Mouse (Mus musculus): ENCODE measurements around the gene Gm10721. TPM values are rescaled to one million over a fixed set of nuclear protein-coding genes. Genes with fewer than 3 reads are reported as not detected.
"Not testable (repeated sequence)": the region's sequence is repeated elsewhere in the genome, so short reads cannot be mapped to it uniquely, and the experiment has no call there.

The Gm10721 gene
- 0.37 and 0.51 TPM in 2 replicates for polyA plus RNA-seq (2015; fragmentation: Nextera tagmentation; extraction: Ambion mirVana)

GRCm38 (mm10) chr9:3012733-3013279 is at the start of gene Gm10721:
TSS of gene Gm10721 (plus strand) at chr9:3013140.
- peak; percentile 37; the same call in 1 of the 2 replicates for ATAC-seq
- WGBS: no CpG with 5 or more reads among the region's 11 CpGs

GRCm38 (mm10) chr9:3000445-3000972 is 12.4 kb upstream of the Gm10721 start, which contains the start of gene Gm10722:
TSS of gene Gm10722 (plus strand) at chr9:3000922.
- H3K27me3 ChIP-seq; H3K27ac ChIP-seq; H3K9ac ChIP-seq (replicated peaks); H3K4me3 ChIP-seq (replicated peaks); H3K4me1 ChIP-seq (replicated peaks); H3K4me2 ChIP-seq (replicated peaks); H3K36me3 ChIP-seq; ATAC-seq; H3K9me3 ChIP-seq: not testable (repeated sequence)
- WGBS: 75% methylated on average over 12 of the region's 12 CpGs

More at GRCm38 (mm10) chr9:3012733-3013279, at the start of gene Gm10721:
- not testable (repeated sequence) for H3K9me3 ChIP-seq; H3K9ac ChIP-seq (replicated peaks); H3K4me2 ChIP-seq (replicated peaks); H3K4me1 ChIP-seq (replicated peaks); H3K4me3 ChIP-seq (replicated peaks); H3K36me3 ChIP-seq; H3K27ac ChIP-seq; H3K27me3 ChIP-seq

GRCm38 (mm10) chr9:3001006-3001405 is 11.9 kb upstream of the Gm10721 start:
- H3K36me3 ChIP-seq; H3K27me3 ChIP-seq; H3K4me1 ChIP-seq (replicated peaks); H3K9me3 ChIP-seq; H3K9ac ChIP-seq (replicated peaks); H3K4me2 ChIP-seq (replicated peaks); H3K27ac ChIP-seq; ATAC-seq; H3K4me3 ChIP-seq (replicated peaks): not testable (repeated sequence)
- WGBS: 65% methylated on average over 8 of the region's 8 CpGs

GRCm38 (mm10) chr9:3001948-3002659 is 10.8 kb upstream of the Gm10721 start:
- H3K36me3 ChIP-seq; H3K9me3 ChIP-seq; H3K4me1 ChIP-seq (replicated peaks); H3K27ac ChIP-seq; H3K27me3 ChIP-seq; H3K4me2 ChIP-seq (replicated peaks); H3K4me3 ChIP-seq (replicated peaks); H3K9ac ChIP-seq (replicated peaks): not testable (repeated sequence)
- WGBS: 70% methylated on average over 9 of the region's 11 CpGs
- peak; percentile 90 for ATAC-seq

GRCm38 (mm10) chr9:3002794-3003396 is 10.0 kb upstream of the Gm10721 start, which contains the start of gene Gm11168:
TSS of gene Gm11168 (plus strand) at chr9:3003346.
- not testable (repeated sequence) for H3K4me1 ChIP-seq (replicated peaks); H3K4me3 ChIP-seq (replicated peaks); H3K4me2 ChIP-seq (replicated peaks); H3K36me3 ChIP-seq; H3K27ac ChIP-seq; H3K9ac ChIP-seq (replicated peaks); ATAC-seq; H3K27me3 ChIP-seq; H3K9me3 ChIP-seq
- 74% methylated on average over 6 of the region's 14 CpGs for WGBS

- H3K36me3 ChIP-seq; H3K27me3 ChIP-seq; H3K4me1 ChIP-seq (replicated peaks); ATAC-seq; H3K27ac ChIP-seq; H3K4me2 ChIP-seq (replicated peaks); H3K9me3 ChIP-seq; H3K4me3 ChIP-seq (replicated peaks); H3K9ac ChIP-seq (replicated peaks): not testable (repeated sequence)
- WGBS: 85% methylated on average over 1 of the region's 5 CpGs
Measured at GRCm38 (mm10) chr9:3006179-3006578, 6.8 kb upstream of the Gm10721 start.

- WGBS: 74% methylated on average over 8 of the region's 8 CpGs
- not testable (repeated sequence) for H3K9ac ChIP-seq (replicated peaks); H3K27me3 ChIP-seq; H3K27ac ChIP-seq; H3K36me3 ChIP-seq; H3K9me3 ChIP-seq; H3K4me2 ChIP-seq (replicated peaks); H3K4me1 ChIP-seq (replicated peaks); H3K4me3 ChIP-seq (replicated peaks)
- peak; percentile 77 for ATAC-seq
Measured at GRCm38 (mm10) chr9:3006636-3007035, 6.3 kb upstream of the Gm10721 start.

GRCm38 (mm10) chr9:3007272-3007671 is 5.7 kb upstream of the Gm10721 start:
- ATAC-seq: peak; percentile 37
- not testable (repeated sequence) for H3K9ac ChIP-seq (replicated peaks); H3K4me1 ChIP-seq (replicated peaks); H3K4me3 ChIP-seq (replicated peaks); H3K4me2 ChIP-seq (replicated peaks); H3K27me3 ChIP-seq; H3K27ac ChIP-seq; H3K9me3 ChIP-seq; H3K36me3 ChIP-seq
- WGBS: 80% methylated on average over 8 of the region's 9 CpGs

GRCm38 (mm10) chr9:3009331-3009730 is 3.6 kb upstream of the Gm10721 start:
- not testable (repeated sequence) for H3K4me3 ChIP-seq (replicated peaks); H3K27ac ChIP-seq; H3K9me3 ChIP-seq; H3K4me2 ChIP-seq (replicated peaks); H3K4me1 ChIP-seq (replicated peaks); H3K36me3 ChIP-seq; H3K9ac ChIP-seq (replicated peaks); H3K27me3 ChIP-seq
- ATAC-seq: peak; percentile 60
- no CpG with 5 or more reads among the region's 5 CpGs for WGBS

- not testable (repeated sequence) for H3K4me3 ChIP-seq (replicated peaks); H3K9me3 ChIP-seq; H3K27me3 ChIP-seq; H3K9ac ChIP-seq (replicated peaks); ATAC-seq; H3K36me3 ChIP-seq; H3K4me2 ChIP-seq (replicated peaks); H3K4me1 ChIP-seq (replicated peaks); H3K27ac ChIP-seq
- WGBS: 83% methylated on average over 3 of the region's 7 CpGs
Measured at GRCm38 (mm10) chr9:3012054-3012621, 802 bp upstream of the Gm10721 start.

- not testable (repeated sequence) for H3K27ac ChIP-seq; H3K9me3 ChIP-seq; H3K9ac ChIP-seq (replicated peaks); H3K4me1 ChIP-seq (replicated peaks); H3K4me2 ChIP-seq (replicated peaks); H3K27me3 ChIP-seq; ATAC-seq; H3K36me3 ChIP-seq; H3K4me3 ChIP-seq (replicated peaks)
- WGBS: 75% methylated on average over 5 of the region's 9 CpGs
Measured at GRCm38 (mm10) chr9:3015354-3015753, 2.4 kb downstream of the Gm10721 start, which contains the start of gene Gm10720. TSS of gene Gm10720 (plus strand) at chr9:3015654.

- H3K9ac ChIP-seq (replicated peaks); H3K27me3 ChIP-seq; H3K4me1 ChIP-seq (replicated peaks); H3K27ac ChIP-seq; H3K4me3 ChIP-seq (replicated peaks); H3K4me2 ChIP-seq (replicated peaks); H3K36me3 ChIP-seq; ATAC-seq; H3K9me3 ChIP-seq: not testable (repeated sequence)
- WGBS: 77% methylated on average over 6 of the region's 6 CpGs
Measured at GRCm38 (mm10) chr9:3015896-3016295, 3.0 kb downstream of the Gm10721 start.

Data from midbrain, embryonic 13.5 days (tissue).